Mouse (Mus musculus): Measurements from ENCODE around the gene Notch3. TPM values are rescaled to one million over a fixed set of nuclear protein-coding genes. Genes with fewer than 3 reads are reported as not detected.
A peak's percentile ranks its signal among the peaks of the same experiment; 100 is the strongest.

Notch3 gene
- polyA plus RNA-seq, 1 experiment from 2014 or later: 17.7 TPM

GRCm38 (mm10) chr17:32164780-32165179 lies 1.9 kb downstream of the Notch3 start:
- no peaks in the 10 kb centered on the region for H3K27me3 ChIP-seq (ENCODE audit: control insufficient read depth, insufficient read depth, low read length)
- peaks cover 6% of the 10 kb centered on the region; the same call in 1 of the 2 replicates for H3K4me1 ChIP-seq (ENCODE audit: control insufficient read depth, insufficient read depth, low read length)
- H3K9ac ChIP-seq (replicated peaks; ENCODE audit: low read length): no peak overlapping the region; the same call in 1 of the 2 replicates
- no peaks in the 10 kb centered on the region for H3K36me3 ChIP-seq (replicated peaks; ENCODE audit: control insufficient read depth, insufficient read depth, low read depth, low read length)
- no peak overlapping the region for H3K27ac ChIP-seq (replicated peaks; ENCODE audit: low read depth, low read length)
- peak overlapping the region; percentile 82; the same call in 1 of the 2 replicates for H3K4me3 ChIP-seq (ENCODE audit: low read depth, low read length)
- H3K9me3 ChIP-seq (replicated peaks; ENCODE audit: control insufficient read depth, low read length): no peaks in the 10 kb centered on the region
- DNase-seq (ENCODE audit: low spot score): no peak
- H3K4me2 ChIP-seq (ENCODE audit: low read depth, low read length): no peak overlapping the region
- no peak for ATAC-seq (replicated peaks; ENCODE audit: insufficient number of reproducible peaks, low FRiP score, low TSS enrichment, low read depth)

DNA sequence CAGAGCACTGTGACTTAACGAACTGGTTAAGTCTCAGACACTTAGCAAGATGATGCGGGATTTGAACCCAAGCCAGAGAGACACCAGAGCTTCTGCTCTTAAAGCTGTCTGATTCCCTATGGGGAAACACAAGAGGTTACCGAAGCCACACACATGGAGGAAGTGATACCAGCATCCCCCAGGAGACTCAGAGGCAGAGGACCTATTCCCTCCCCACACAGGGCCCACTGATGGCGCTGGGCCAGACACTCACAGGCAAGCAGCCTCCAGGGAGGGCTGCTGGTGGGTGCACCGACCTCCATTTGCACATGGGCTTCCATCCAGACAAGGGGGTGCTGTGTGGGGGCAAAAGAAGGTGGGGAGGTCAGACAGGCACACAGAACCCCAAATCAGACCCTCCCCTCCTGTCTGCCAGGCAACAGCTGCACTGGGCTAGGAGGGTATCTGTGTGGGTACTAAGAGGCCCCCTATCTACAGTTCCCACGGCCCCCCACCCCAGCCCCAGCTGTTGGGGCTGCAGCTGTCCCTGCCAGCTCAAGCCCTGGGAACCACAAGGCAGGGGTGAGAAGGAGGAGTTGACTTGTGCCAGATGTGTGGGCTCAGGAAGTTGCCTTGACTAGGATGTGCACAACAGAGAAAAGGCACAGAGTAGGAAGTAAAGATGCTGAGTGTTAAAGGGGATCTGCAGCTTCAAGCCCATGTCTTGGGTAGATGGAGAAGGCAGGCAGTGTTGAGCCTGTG lies 2.6 kb downstream of the Notch3 start:
- Histone ChIP-seq H3K4me1 (ENCODE audit: control insufficient read depth, insufficient read depth, low read length) (peaks cover 6% of the 10 kb centered on the region; the same call in 1 of the 2 replicates), H3K27me3 (ENCODE audit: control insufficient read depth, insufficient read depth, low read length) (no peaks in the 10 kb centered on the region), H3K4me3 (ENCODE audit: low read depth, low read length) (no peak overlapping the region), H3K36me3 (replicated peaks; ENCODE audit: control insufficient read depth, insufficient read depth, low read depth, low read length) (no peaks in the 10 kb centered on the region), H3K27ac (replicated peaks; ENCODE audit: low read depth, low read length) (no peak overlapping the region), H3K4me2 (ENCODE audit: low read depth, low read length) (no peak overlapping the region), H3K9ac (replicated peaks; ENCODE audit: low read length) (0 out of 2 replicates have a peak overlapping the region, but pooled peaks have one; percentile 3), H3K9me3 (replicated peaks; ENCODE audit: control insufficient read depth, low read length) (no peaks in the 10 kb centered on the region)
- ATAC-seq (replicated peaks; ENCODE audit: insufficient number of reproducible peaks, low FRiP score, low TSS enrichment, low read depth) (no peak), DNase-seq (ENCODE audit: low spot score) (no peak)
- WGBS: 74% methylated on average over 6 of the region's 6 CpGs

- DNase-seq (ENCODE audit: low spot score): peak; percentile 76
- Histone ChIP-seq H3K9ac (replicated peaks; ENCODE audit: low read length) (peak overlapping the region; percentile 57; the same call in 1 of the 2 replicates), H3K9me3 (replicated peaks; ENCODE audit: control insufficient read depth, low read length) (no peaks in the 10 kb centered on the region), H3K27ac (replicated peaks; ENCODE audit: low read depth, low read length) (no peak overlapping the region; the same call in 1 of the 2 replicates), H3K4me3 (ENCODE audit: low read depth, low read length) (peak overlapping the region; percentile 43), H3K4me1 (ENCODE audit: control insufficient read depth, insufficient read depth, low read length) (peaks cover 6% of the 10 kb centered on the region; the same call in 1 of the 2 replicates), H3K4me2 (ENCODE audit: low read depth, low read length) (peak overlapping the region; percentile 90), H3K27me3 (ENCODE audit: control insufficient read depth, insufficient read depth, low read length) (no peaks in the 10 kb centered on the region), H3K36me3 (replicated peaks; ENCODE audit: control insufficient read depth, insufficient read depth, low read depth, low read length) (no peaks in the 10 kb centered on the region; the same call in 1 of the 2 replicates)
- 2% methylated on average over 57 of the region's 58 CpGs for WGBS
- 0 out of 2 replicates have a peak, but pooled peaks have one; percentile 25 for ATAC-seq (replicated peaks; ENCODE audit: insufficient number of reproducible peaks, low FRiP score, low TSS enrichment, low read depth)
Measured at GRCm38 (mm10) chr17:32162112-32162850, 4.4 kb downstream of the Notch3 start.

DNA sequence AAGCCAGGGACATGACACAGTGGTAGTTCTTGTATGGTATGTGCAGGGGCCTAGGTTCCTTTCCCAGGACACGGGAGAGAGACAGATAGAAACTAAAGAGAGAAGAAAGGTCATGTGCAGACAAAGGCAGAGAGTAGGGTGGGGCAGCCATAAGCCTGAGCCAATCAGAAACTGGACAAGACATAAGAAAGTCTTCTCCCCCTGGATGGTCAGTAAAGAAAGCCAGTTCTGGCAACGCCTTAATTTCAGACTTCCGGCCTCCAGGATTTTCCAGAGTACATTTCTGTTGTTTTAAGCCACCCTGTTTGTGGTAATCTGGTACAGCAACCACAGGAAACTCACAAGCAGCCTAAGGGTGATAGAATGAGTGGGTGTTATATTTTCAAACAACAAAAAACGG lies 5.8 kb downstream of the Notch3 start:
- Histone ChIP-seq H3K4me3 (ENCODE audit: low read depth, low read length) (no peak overlapping the region), H3K9me3 (replicated peaks; ENCODE audit: control insufficient read depth, low read length) (no peaks in the 10 kb centered on the region), H3K36me3 (replicated peaks; ENCODE audit: control insufficient read depth, insufficient read depth, low read depth, low read length) (peaks cover 4% of the 10 kb centered on the region), H3K27me3 (ENCODE audit: control insufficient read depth, insufficient read depth, low read length) (no peaks in the 10 kb centered on the region), H3K9ac (replicated peaks; ENCODE audit: low read length) (no peak overlapping the region), H3K27ac (replicated peaks; ENCODE audit: low read depth, low read length) (no peak overlapping the region), H3K4me1 (ENCODE audit: control insufficient read depth, insufficient read depth, low read length) (peaks cover 6% of the 10 kb centered on the region; the same call in 1 of the 2 replicates), H3K4me2 (ENCODE audit: low read depth, low read length) (no peak overlapping the region)
- ATAC-seq (replicated peaks; ENCODE audit: insufficient number of reproducible peaks, low FRiP score, low TSS enrichment, low read depth): no peak
- DNase-seq (ENCODE audit: low spot score): no peak
- WGBS: 79% methylated on average over 4 of the region's 4 CpGs

GRCm38 (mm10) chr17:32158841-32159240 lies 7.8 kb downstream of the Notch3 start:
- no peak overlapping the region for H3K9ac ChIP-seq (replicated peaks; ENCODE audit: low read length)
- H3K36me3 ChIP-seq (replicated peaks; ENCODE audit: control insufficient read depth, insufficient read depth, low read depth, low read length): peaks cover 12% of the 10 kb centered on the region
- WGBS: 94% methylated on average over 13 of the region's 13 CpGs
- H3K4me1 ChIP-seq (ENCODE audit: control insufficient read depth, insufficient read depth, low read length): peaks cover 6% of the 10 kb centered on the region; the same call in 1 of the 2 replicates
- no peaks in the 10 kb centered on the region for H3K9me3 ChIP-seq (replicated peaks; ENCODE audit: control insufficient read depth, low read length)
- H3K27me3 ChIP-seq (ENCODE audit: control insufficient read depth, insufficient read depth, low read length): no peaks in the 10 kb centered on the region
- H3K4me3 ChIP-seq (ENCODE audit: low read depth, low read length): no peak overlapping the region
- DNase-seq (ENCODE audit: low spot score) (no peak), ATAC-seq (replicated peaks; ENCODE audit: insufficient number of reproducible peaks, low FRiP score, low TSS enrichment, low read depth) (no peak)
- no peak overlapping the region for H3K27ac ChIP-seq (replicated peaks; ENCODE audit: low read depth, low read length)
- no peak overlapping the region for H3K4me2 ChIP-seq (ENCODE audit: low read depth, low read length)

DNA sequence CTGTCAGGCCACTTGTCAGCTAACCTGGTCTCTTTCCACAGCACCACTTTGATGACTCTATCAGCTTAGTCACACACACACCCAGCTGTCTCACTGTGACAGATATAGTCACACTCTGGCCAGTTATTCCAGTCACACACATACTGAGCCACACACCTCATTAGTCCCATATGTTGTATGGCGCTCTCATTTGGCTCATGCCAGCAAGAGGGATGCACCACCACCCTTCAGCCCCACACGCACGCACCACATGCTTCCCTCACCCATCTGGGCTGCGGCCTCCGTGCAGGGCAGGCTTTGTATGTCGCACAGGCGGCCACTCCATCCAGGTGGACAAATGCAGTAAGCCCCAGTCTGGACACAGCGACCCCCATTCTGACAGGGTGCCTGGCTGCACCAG lies 19.9 kb downstream of the Notch3 start:
- DNase-seq (ENCODE audit: low spot score): no peak
- no peaks in the 10 kb centered on the region for H3K4me1 ChIP-seq (ENCODE audit: control insufficient read depth, insufficient read depth, low read length)
- no peak overlapping the region for H3K9ac ChIP-seq (replicated peaks; ENCODE audit: low read length)
- H3K27ac ChIP-seq (replicated peaks; ENCODE audit: low read depth, low read length): no peak overlapping the region
- H3K4me2 ChIP-seq (ENCODE audit: low read depth, low read length): no peak overlapping the region
- WGBS: 93% methylated on average over 8 of the region's 8 CpGs
- H3K9me3 ChIP-seq (replicated peaks; ENCODE audit: control insufficient read depth, low read length): no peaks in the 10 kb centered on the region
- H3K4me3 ChIP-seq (ENCODE audit: low read depth, low read length): no peak overlapping the region
- no peak; the same call in 1 of the 2 replicates for ATAC-seq (replicated peaks; ENCODE audit: insufficient number of reproducible peaks, low FRiP score, low TSS enrichment, low read depth)
- no peaks in the 10 kb centered on the region for H3K27me3 ChIP-seq (ENCODE audit: control insufficient read depth, insufficient read depth, low read length)
- peaks cover 26% of the 10 kb centered on the region for H3K36me3 ChIP-seq (replicated peaks; ENCODE audit: control insufficient read depth, insufficient read depth, low read depth, low read length)

DNA sequence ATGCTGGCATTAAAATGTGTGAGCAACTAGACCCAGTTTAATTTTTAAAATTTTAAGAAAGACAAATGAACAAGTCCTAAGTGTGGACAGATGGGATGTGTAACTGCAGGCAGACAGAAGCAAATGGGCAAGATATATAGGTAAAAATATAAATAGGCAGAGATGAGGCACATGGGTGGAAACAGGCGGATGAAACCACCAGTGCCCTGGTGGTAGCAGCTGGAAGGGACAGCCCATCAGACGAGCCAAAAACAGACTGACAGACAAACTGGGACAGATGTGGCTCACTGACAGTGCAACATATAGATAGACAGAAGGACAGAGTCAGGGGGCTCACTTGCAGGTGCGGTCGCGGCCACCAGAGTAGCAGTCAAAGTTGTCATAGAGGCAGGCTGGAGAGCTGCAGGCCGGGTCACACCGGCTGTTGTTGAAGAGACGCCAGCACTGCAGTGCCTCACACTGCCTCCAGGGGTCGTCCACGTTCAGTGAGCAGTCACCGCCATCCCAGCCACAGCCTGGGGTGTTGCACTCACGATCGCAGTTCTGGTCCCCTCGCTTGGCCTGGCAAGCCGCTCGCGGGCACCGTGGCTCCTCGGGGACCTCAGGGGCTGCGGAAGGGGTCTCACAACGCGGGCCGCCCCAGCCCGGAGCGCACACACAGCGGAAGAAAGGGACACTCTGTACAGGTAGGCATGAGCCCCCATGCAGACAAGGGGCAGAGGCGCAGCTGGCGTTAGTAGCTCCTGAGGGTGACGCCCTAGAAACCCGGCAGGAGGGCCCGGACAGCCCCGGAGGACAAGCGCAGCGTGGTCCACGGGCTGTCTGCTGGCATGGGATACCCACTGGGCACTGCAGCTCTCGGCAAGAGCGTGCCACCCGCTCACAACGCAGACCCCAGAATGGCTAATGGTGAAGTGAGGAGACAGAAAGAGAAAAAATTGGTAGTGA lies 23.5 kb downstream of the Notch3 start:
- Histone ChIP-seq H3K4me1 (ENCODE audit: control insufficient read depth, insufficient read depth, low read length) (no peaks in the 10 kb centered on the region), H3K36me3 (replicated peaks; ENCODE audit: control insufficient read depth, insufficient read depth, low read depth, low read length) (peaks cover 25% of the 10 kb centered on the region), H3K9ac (replicated peaks; ENCODE audit: low read length) (peak overlapping the region; percentile 18; the same call in 1 of the 2 replicates), H3K4me3 (ENCODE audit: low read depth, low read length) (no peak overlapping the region), H3K9me3 (replicated peaks; ENCODE audit: control insufficient read depth, low read length) (no peaks in the 10 kb centered on the region), H3K27me3 (ENCODE audit: control insufficient read depth, insufficient read depth, low read length) (no peaks in the 10 kb centered on the region), H3K4me2 (ENCODE audit: low read depth, low read length) (peak overlapping the region; percentile 36), H3K27ac (replicated peaks; ENCODE audit: low read depth, low read length) (no peak overlapping the region; the same call in 1 of the 2 replicates)
- ATAC-seq (replicated peaks; ENCODE audit: insufficient number of reproducible peaks, low FRiP score, low TSS enrichment, low read depth): peak; percentile 45; the same call in 1 of the 2 replicates
- DNase-seq (ENCODE audit: low spot score): peak; percentile 83
- WGBS: 26% methylated on average over 39 of the region's 39 CpGs
